Mouse (Mus musculus): ENCODE data around the gene Cpz.

The Cpz gene

GRCm38 (mm10) chr5:35530442-35530841 is 4.9 kb upstream of the Cpz start:
- DNase-seq (ENCODE audit: low spot score) = peak; percentile 29

- no peak for DNase-seq (ENCODE audit: low spot score)
Observed at GRCm38 (mm10) chr5:35524381-35524780, 1.1 kb downstream of the Cpz start.

- DNase-seq (ENCODE audit: low spot score) = peak; percentile 60
Observed at GRCm38 (mm10) chr5:35523735-35524134, 1.8 kb downstream of the Cpz start.

GRCm38 (mm10) chr5:35516781-35517180 is 8.7 kb downstream of the Cpz start:
- DNase-seq (ENCODE audit: low spot score) = no peak

- no peak for DNase-seq (ENCODE audit: low spot score)
Observed at GRCm38 (mm10) chr5:35510589-35510988, 14.9 kb downstream of the Cpz start.

DNA sequence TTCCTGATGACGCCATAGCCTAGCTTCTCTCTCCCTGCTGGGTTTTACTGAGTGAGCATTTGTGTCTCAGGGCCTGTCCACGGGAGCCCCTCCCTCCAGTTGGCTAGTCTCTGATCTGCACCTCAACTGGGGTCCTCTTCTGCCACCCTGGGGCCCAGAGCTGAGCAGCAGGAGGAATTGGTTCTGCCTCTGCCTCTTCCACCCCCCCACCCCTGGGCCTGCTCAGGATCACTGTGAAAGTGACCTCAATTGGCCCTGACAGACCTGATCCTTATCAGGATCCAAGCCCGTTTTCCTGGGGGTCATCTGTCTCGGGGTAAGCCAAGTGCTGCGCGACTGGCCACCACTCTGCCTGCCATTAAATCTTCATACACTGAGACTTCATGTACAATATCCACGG is 20.5 kb downstream of the Cpz start:
- DNase-seq (ENCODE audit: low spot score) = no peak

- DNase-seq (ENCODE audit: low spot score) = no peak
Observed at GRCm38 (mm10) chr5:35497344-35497743, 28.2 kb downstream of the Cpz start.

DNA sequence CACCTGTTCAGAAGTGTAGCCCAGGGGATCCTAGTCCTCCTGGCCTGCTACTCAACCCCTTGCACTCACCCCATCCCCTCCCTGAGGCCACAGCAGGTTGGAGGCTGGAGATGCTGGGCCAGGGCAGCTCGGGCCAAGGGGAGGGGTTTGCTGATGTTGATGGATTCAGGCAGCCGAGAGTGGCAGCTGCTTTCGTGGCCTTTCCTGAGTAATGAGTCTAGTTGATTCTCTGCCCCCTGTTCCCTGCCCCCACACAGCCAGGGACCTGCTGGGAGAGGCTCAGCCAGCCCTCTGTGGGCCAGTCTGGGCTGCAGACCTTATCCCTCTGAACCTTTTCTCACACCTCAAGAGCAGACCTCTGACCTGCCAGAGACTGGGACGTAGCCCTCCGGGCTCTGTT is 29.5 kb downstream of the Cpz start:
- DNase-seq (ENCODE audit: low spot score) = no peak

- no peak for DNase-seq (ENCODE audit: low spot score)
Observed at GRCm38 (mm10) chr5:35494773-35495390, 30.6 kb downstream of the Cpz start.

DNA sequence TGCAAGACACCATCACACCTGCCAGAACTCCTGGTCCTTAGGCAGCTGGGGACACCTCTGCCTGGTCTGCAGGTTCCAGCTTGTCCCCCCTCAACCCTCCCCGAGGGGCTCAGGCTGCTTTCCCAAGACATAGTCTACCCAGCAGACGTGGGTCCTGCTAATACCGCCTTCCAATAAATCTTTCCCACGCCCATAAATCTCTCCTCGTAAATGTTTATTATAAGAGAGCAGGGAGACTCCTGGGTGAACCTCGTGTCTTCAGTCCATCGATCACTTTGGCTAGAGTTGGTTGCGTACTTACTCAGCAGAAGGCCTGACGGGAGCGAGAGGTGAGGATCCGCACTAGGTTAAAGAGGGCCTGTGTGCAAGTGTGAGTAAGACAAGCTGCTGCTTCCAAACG is 31.7 kb downstream of the Cpz start:
- DNase-seq (ENCODE audit: low spot score) = no peak

- no peak for DNase-seq (ENCODE audit: low spot score)
Observed at GRCm38 (mm10) chr5:35479521-35479920, 46.0 kb downstream of the Cpz start.

GRCm38 (mm10) chr5:35475236-35475635 is 50.3 kb downstream of the Cpz start:
- DNase-seq (ENCODE audit: low spot score) = no peak

DNA sequence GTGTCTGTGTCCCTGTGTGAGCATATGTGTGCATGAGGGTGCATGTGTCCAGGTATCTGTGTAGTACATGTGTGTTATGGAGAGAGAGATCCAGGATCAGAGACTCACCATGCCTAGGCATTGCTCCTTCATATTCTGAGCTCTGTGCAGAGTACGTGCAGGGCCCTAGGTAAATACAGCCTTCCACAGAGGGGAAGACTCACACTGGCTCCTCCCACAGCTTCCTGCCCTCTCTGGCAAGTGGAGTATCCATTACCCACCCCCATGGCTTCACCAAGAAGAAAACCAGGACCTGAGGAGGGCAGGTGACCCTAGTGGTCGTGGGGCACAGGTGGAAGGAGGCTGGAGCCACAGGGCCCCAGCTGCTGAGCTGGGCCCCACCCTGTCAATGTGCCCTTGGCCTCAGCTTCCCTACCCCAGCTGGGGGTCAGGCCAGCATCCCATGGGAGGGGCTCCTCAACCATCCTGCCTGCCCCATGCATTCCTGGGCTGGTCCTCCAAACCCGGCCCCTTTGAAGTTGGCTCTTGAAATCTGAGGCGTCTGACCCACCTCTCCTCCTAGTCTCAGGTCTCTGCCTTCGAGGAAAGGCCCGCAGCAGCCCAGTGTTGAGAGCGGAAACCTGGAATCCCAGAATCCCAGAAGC is 54.5 kb downstream of the Cpz start:
- DNase-seq (ENCODE audit: low spot score) = no peak

GRCm38 (mm10) chr5:35465966-35466635 is 59.4 kb downstream of the Cpz start:
- no peak for DNase-seq (ENCODE audit: low spot score)

DNA sequence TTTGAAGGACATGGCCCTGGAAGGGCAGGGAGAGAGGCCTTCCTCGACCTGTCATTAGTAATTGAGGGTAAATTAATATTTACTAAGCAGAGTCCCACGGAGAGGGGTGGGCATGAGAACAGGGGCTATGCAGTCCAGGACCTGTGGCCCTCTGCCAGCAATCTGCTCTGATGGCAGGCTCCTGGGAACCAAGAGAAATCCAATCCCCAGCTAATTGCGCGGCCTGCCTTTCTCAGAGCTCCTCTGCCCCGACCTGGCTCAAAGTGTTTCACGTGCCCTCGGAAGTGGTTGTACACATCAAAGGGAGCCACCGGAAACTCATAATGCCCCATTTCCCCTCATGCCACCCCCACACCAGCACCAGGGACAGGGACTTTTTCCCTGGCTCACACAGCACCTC is 63.4 kb downstream of the Cpz start:
- DNase-seq (ENCODE audit: low spot score) = no peak

GRCm38 (mm10) chr5:35459760-35460159 is 65.7 kb downstream of the Cpz start:
- DNase-seq (ENCODE audit: low spot score) = no peak

DNA sequence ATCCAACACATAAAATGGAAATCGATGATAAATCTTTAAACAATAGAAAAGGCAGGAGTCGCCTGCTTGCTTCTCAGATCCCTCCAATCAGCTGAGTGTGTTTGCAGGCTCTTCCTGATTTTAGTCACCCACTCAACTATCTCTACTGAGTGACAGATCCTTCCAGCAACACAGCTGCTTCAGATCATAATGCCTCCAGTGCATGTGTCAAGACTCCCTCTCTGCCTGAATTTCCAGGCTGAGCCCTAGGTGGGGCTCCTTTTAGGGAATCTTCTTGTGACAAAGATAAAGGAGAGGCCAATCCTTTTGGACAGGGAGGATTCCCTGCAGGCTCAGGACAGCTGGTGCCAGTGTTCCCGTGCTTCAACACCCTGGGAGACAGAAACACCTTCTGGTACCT is 67.2 kb downstream of the Cpz start:
- no peak for DNase-seq (ENCODE audit: low spot score)

DNA sequence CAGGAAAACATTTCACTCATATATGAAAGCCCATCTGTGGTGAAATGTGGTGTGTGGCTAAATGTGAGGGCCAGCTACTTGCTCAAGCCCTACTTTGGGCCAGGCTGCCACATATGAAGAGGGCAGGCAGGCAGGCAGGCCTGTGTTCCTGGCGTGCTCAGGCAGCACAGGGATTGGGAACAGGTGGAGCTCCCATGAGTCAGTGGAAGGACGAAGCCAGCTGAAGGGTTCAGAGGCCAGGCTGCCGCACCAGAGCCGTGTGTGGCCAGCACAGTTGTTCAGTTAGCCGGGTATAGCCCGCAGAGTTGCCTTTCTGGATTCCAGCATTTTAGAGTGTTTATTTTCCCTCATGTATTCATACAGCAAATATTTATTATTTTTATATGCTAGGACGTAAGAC is 68.1 kb downstream of the Cpz start:
- DNase-seq (ENCODE audit: low spot score) = no peak

- DNase-seq (ENCODE audit: low spot score) = no peak
Observed at GRCm38 (mm10) chr5:35454187-35454800, 71.2 kb downstream of the Cpz start.

All from ovary, postnatal 36 days (tissue).